Mouse (Mus musculus) kidney, adult 2 months (tissue): ENCODE results near the gene 4930442H23Rik.

ENCODE experiments used
- CTCF ChIP-seq: fragments of 200-500 bp; conservative IDR thresholded peaks from 2 replicates; pipeline ENCODE4 v1.5.1; 2011; ENCODE audit warnings: low read depth, mild to moderate bottlenecking, control low read depth, low read length, moderate library complexity, mixed read lengths; ENCODE audit not compliant: insufficient read depth, insufficient read length
- POLR2A ChIP-seq: fragments of 200-500 bp; IDR thresholded peaks from one replicate; pipeline ENCODE4 v1.6.1; 2011; ENCODE audit warnings: low read depth, low read length, control low read depth

DNA sequence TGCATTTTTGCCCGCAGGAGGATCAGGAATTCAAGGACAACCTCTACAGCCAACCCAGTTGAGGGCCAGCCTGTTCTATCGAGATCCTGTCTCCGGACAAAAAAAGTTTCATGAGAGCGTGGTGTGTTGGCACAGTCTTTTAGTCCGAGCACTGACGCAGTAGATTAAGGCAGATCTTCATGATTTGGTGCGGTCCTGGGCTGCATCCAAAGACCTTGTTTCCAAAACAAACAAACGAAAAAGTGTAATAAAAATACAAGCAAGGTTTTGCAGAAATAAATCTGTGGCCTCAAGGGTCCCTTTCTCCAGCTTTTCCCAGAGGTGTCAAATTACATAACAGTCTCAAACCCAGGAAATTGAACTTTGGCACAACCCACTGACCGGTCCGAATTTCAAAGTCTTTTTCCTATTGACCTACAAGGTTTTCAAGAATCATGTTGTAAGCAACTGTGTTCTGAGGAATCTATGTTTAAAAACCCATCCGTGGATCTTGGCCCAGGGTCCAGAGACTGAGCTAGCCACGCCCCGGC is 7.6 kb downstream of the 4930442H23Rik start:
- TF ChIP-seq POLR2A (no peak), CTCF (no peak)
